Mouse (Mus musculus): Measurements from ENCODE around the gene Anks1b. TPM values are rescaled to one million over a fixed set of nuclear protein-coding genes. Genes with fewer than 3 reads are reported as not detected.

The Anks1b gene
- total RNA-seq, 4 experiments from 2014 or later: 0.37 to 2.1 (median 0.71) TPM

- DNase-seq (ENCODE audit: low spot score): no peak
These were observed 503.3 kb downstream of the Anks1b start for GRCm38 (mm10) chr10:90376605-90377004.

DNA sequence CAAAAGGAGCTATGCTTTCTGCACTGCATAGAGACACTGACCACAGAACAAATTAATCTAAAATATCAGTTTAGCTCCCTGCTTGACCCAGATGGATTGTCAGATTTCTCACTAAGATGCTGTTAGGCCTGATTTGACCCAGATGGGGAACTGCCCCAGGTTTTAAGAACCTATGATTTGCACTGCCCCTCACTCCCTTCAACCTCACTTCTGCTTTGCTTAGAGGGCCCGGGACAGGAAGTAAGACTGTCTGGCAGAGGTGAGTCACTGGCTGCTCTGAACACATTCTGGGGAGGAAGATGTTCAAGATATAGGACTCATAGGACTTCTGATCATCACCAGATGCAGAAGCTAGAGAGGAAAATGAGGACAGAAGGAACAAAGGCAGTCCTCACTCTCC lies 506.8 kb downstream of the Anks1b start:
- DNase-seq (ENCODE audit: low spot score): no peak

DNA sequence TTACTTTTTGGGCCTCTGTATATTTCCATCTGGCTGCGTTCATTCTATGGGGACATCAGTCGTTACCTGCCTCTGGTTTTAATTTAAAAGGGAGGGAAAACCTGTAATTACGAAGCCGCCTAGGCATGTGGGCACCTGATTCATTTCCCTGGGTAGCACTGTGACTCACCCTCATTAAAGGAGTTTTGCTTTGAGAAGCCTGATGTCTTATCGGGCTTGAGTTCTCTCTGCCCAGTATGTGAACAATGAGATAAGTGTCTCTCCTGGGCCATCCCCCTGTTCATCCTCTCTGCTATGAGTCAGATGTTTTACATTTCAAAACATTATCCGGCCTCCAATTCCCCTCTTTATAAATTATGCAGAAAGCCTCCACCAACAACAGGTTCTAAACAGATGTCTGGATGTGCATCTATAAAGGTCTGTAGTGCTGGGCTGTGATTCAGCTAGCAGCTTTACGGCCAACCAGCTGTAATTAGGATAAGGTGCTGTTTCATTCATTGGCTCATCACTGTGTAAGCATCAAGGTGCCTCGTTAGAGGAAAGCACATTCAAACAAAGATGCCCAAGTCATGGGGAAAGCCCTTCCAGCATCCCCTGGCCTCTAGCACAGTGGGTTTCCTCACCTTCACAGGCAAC lies 507.5 kb downstream of the Anks1b start:
- DNase-seq (ENCODE audit: low spot score): no peak

GRCm38 (mm10) chr10:90400382-90400781 lies 527.1 kb downstream of the Anks1b start:
- no peak for DNase-seq (ENCODE audit: low spot score)

- no peak for DNase-seq (ENCODE audit: low spot score)
These were observed 535.2 kb downstream of the Anks1b start for GRCm38 (mm10) chr10:90408484-90408883.

- no peak for DNase-seq (ENCODE audit: low spot score)
These were observed 558.2 kb downstream of the Anks1b start for GRCm38 (mm10) chr10:90431527-90431926.

DNA sequence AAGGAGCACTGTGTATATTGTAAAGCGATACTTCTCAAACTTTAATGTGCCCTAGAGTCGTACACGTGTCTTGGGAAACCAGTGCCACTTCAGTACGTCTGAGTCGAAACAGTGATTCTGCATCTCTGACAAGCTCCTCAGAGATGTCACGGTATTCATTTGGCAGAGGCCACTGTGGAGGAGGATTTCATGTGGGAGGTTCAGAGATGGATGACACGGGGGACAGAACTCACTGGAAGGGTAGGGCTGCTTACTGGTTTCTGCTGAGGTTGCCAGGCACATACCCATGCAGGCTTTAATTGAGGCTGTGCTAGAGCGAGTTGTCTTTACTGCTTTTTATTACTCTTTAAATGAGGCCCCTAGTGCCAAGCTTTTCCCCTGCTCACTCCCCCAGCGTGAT lies 558.7 kb downstream of the Anks1b start:
- DNase-seq (ENCODE audit: low spot score): no peak

GRCm38 (mm10) chr10:90432479-90432878 lies 559.2 kb downstream of the Anks1b start:
- DNase-seq (ENCODE audit: low spot score): no peak

GRCm38 (mm10) chr10:90441036-90441435 lies 567.7 kb downstream of the Anks1b start:
- no peak for DNase-seq (ENCODE audit: low spot score)

DNA sequence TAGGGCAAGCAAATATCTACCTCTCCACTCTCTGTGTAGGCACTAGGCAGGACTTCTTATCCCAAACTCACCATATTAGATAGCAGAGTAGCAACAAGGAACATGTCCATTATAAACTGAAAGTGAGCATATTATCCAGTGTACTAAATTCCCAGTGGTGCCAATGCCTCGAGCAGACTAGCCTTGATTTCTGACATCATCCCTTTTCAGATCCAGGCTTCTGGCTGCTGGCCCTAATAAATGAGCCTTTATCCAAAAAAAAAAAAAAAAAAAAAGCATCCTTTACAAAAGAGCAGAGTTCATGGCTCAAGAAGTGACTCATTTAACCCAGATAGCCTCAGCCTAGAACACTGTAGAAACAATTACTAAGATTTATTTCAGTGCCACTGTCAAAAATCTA lies 568.3 kb downstream of the Anks1b start:
- no peak for DNase-seq (ENCODE audit: low spot score)

GRCm38 (mm10) chr10:90464906-90465305 lies 591.6 kb downstream of the Anks1b start:
- DNase-seq (ENCODE audit: low spot score): no peak

- DNase-seq (ENCODE audit: low spot score): no peak
These were observed 592.1 kb downstream of the Anks1b start for GRCm38 (mm10) chr10:90465426-90465825.

- DNase-seq (ENCODE audit: low spot score): no peak
These were observed 594.2 kb downstream of the Anks1b start for GRCm38 (mm10) chr10:90467546-90467945.

DNA sequence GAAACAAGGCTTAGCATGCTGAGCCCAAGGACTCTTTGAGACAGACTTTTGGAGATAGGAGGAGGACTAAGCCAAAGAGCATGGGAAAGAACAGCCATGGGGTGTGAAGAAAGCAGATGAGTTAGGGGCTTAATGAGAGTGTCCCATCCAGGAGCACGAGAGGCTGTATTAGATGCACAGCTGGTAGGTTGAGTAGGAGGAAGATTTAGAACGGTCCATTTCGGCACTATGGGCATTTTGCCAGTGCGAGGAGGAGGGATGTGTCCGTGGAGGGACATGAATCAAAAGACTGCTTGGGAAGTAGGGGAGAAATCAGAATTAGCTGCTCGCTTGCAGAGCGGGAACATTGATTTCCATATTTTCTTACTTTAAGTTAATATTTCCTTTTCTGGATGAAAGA lies 620.1 kb downstream of the Anks1b start:
- DNase-seq (ENCODE audit: low spot score): no peak

- no peak for DNase-seq (ENCODE audit: low spot score)
These were observed 620.8 kb downstream of the Anks1b start for GRCm38 (mm10) chr10:90493996-90494642.

DNA sequence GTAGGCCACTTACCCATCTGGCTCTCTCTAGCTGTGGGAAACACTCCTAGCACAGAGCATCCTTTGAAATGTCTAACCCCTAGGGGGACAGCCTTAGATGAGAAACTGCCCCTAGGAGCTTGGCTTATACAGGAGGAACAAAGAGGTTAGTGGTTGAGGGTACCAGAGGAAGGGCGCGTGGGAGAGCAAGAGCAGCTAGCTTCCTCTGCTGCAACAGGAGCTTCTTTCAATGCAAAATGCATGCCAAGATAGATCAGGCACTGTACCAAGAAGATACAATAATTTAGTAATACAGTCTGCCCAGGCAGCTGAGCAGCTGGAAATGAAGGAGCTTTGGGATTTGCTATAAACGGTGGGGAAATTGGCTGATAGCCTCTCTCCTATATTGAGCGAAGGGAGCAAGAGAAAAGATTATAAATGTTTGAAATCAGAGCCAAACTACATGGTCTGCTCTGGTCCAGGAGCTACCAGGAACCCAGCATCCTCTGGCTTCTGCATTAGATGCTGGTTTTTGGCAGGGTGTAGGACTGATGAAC lies 621.7 kb downstream of the Anks1b start:
- DNase-seq (ENCODE audit: low spot score): no peak

- no peak for DNase-seq (ENCODE audit: low spot score)
These were observed 634.3 kb downstream of the Anks1b start for GRCm38 (mm10) chr10:90507561-90507960.

DNA sequence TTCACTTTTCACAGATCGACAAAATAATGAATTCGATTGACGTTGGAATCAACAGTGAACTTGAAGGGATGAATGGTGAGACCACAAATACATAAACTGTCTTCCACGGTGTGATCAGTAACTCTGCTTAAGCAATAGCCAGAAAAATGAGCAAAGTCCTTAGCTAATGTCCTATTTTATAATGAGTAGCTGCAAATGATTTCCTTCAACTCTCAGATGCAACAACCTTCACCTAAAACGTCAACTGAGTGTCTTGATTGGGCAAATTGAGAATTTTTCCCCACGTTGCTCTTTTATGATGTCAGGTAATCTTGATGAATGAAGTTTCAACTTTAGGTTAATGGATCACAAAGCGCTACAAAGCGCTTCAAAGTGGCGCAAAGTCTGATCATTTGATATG lies 639.5 kb downstream of the Anks1b start:
- no peak for DNase-seq (ENCODE audit: low spot score)

DNA sequence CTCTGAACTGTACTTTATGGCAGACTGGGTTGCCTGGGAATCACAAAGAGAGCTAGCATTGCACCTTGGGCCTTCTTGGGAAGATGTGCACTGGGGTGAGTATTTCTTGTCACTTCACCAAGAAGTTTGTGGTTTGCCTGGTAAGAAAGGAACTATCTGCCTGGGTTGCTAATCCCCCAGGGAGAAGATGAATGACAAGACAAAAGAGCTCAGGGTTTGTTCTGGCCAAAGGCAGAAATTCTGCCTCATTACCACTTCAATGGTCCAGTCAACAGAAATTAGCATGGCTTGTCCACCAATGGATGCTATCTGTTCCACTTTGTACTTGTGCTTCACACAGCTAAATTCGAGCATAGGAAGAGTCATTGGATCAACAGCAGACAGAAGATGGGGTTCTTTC lies 658.5 kb downstream of the Anks1b start:
- no peak for DNase-seq (ENCODE audit: low spot score)

DNA sequence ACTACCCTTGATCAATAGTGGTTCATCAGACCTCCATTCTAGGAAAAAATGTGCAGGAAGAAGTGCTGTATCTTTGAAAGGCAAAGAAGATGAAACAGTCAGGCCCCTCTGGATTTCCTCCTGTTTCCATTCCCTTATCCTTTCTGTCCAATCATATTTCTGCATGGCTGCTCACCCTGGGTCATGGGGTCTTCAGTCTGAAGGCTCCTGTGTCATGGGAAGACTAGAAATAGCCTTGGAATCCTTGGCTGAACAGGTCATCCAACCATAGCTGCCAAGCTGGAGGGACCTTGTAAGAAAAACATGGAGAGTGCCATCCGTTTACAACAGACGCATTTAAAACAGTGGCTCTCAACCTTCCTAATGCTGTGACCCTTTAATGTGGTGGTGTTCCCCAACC lies 662.1 kb downstream of the Anks1b start:
- no peak for DNase-seq (ENCODE audit: low spot score)

DNA sequence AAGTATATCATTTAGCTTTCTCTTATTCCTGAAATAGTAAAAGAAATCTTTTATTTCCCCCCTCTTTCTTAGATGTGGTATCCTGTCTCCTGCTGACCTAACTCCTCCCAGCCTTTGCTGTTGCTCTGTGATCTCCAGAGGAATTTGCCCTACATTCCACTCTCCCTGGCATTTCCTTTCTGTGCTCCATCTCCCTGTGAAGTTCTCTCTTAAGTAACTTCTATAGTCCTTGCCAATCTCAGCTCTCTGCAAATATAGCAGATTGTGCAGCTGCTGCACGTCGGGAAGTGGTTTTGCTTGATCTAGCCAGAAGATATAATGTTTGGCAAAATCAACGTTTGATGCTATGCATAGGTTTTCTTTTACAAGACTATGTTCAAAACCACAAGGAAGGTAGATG lies 673.3 kb downstream of the Anks1b start:
- DNase-seq (ENCODE audit: low spot score): no peak

- DNase-seq (ENCODE audit: low spot score): no peak
These were observed 689.6 kb downstream of the Anks1b start for GRCm38 (mm10) chr10:90562906-90563305.
